Mouse (Mus musculus) E14TG2a.4 (cell line): Measurements from ENCODE around the gene Hsd17b1.

Experiments used
- CTCF ChIP-seq: conservative IDR thresholded peaks from 2 replicates; pipeline ENCODE4 v1.5.1; 2014; ENCODE audit warnings: low read length
- NANOG ChIP-seq: IDR thresholded peaks from 2 replicates; pipeline ENCODE4 v1.6.1; 2014; ENCODE audit warnings: borderline replicate concordance, low read length, mixed read lengths
- POU5F1 ChIP-seq: IDR thresholded peaks from 2 replicates; pipeline ENCODE4 v1.6.1; 2014; ENCODE audit warnings: low read length, borderline replicate concordance

- no peak for TF ChIP-seq CTCF
- TF ChIP-seq NANOG: no peak
- TF ChIP-seq POU5F1: no peak
Measured at GRCm38 (mm10) chr11:101051617-101052016, 26.6 kb upstream of the Hsd17b1 start.
